Mouse (Mus musculus): ENCODE results near the gene Bpifb2. TPM values are rescaled to one million over a fixed set of nuclear protein-coding genes. Genes with fewer than 3 reads are reported as not detected.

The Bpifb2 gene
- not detected in 2 replicates for polyA plus RNA-seq (2015; fragmentation: Nextera tagmentation; extraction: Ambion mirVana)

GRCm38 (mm10) chr2:153874745-153875144 is at the start of gene Bpifb2:
Bpifb2 (plus strand) TSS chr2:153875045.

GRCm38 (mm10) chr2:153870984-153871383 is 3.9 kb upstream of the Bpifb2 start, which contains the start of gene Sun5:
Sun5 (minus strand) TSS chr2:153871084.

GRCm38 (mm10) chr2:153900088-153900487 is 25.2 kb downstream of the Bpifb2 start, which contains the start of gene Bpifb6:
Bpifb6 (plus strand) TSS chr2:153900388.

GRCm38 (mm10) chr2:153917930-153918329 is 43.1 kb downstream of the Bpifb2 start, which contains the start of gene Bpifb3:
Bpifb3 (plus strand) TSS chr2:153918230.

GRCm38 (mm10) chr2:153937843-153938242 is 63.0 kb downstream of the Bpifb2 start, which contains the start of gene Bpifb4:
Bpifb4 (plus strand) TSS chr2:153938212.

Other genes starting within 250 kb of the Bpifb2 start
- gene Commd7, start 242.3 kb upstream of the Bpifb2 start, polyA plus RNA-seq (2015; fragmentation: Nextera tagmentation; extraction: Ambion mirVana): 42.7 and 49.4 TPM in 2 replicates
- gene Dnmt3b, start 225.6 kb upstream of the Bpifb2 start, polyA plus RNA-seq (2015; fragmentation: Nextera tagmentation; extraction: Ambion mirVana): 7.1 and 10.0 TPM in 2 replicates
- 1.2 and 1.4 TPM in 2 replicates for gene Dnmt3c, start 178.4 kb upstream of the Bpifb2 start, polyA plus RNA-seq (2015; fragmentation: Nextera tagmentation; extraction: Ambion mirVana)
- gene Mapre1, start 133.8 kb upstream of the Bpifb2 start, polyA plus RNA-seq (2015; fragmentation: Nextera tagmentation; extraction: Ambion mirVana): 149 and 160 TPM in 2 replicates
- gene Efcab8, start 95.1 kb upstream of the Bpifb2 start, polyA plus RNA-seq (2015; fragmentation: Nextera tagmentation; extraction: Ambion mirVana): 0.12 and 0.25 TPM in 2 replicates
- not detected in 2 replicates for gene Sun5, start 4.0 kb upstream of the Bpifb2 start, polyA plus RNA-seq (2015; fragmentation: Nextera tagmentation; extraction: Ambion mirVana)
- gene Bpifb6, start 25.3 kb downstream of the Bpifb2 start, polyA plus RNA-seq (2015; fragmentation: Nextera tagmentation; extraction: Ambion mirVana): not detected in 2 replicates
- gene Bpifb3, start 43.2 kb downstream of the Bpifb2 start, polyA plus RNA-seq (2015; fragmentation: Nextera tagmentation; extraction: Ambion mirVana): 0.12 TPM in 1 of 2 replicates, not detected in the other
- not detected in 2 replicates for gene Bpifb4, start 63.2 kb downstream of the Bpifb2 start, polyA plus RNA-seq (2015; fragmentation: Nextera tagmentation; extraction: Ambion mirVana)
- gene Bpifa6, start 99.9 kb downstream of the Bpifb2 start, polyA plus RNA-seq (2015; fragmentation: Nextera tagmentation; extraction: Ambion mirVana): not detected in 2 replicates
- not detected in 2 replicates for gene Bpifa2, start 133.2 kb downstream of the Bpifb2 start, polyA plus RNA-seq (2015; fragmentation: Nextera tagmentation; extraction: Ambion mirVana)